Mouse (Mus musculus): ENCODE measurements around the gene Adam23.
"Not testable (repeated sequence)": the region's sequence is repeated elsewhere in the genome, so short reads cannot be mapped to it uniquely, and the experiment has no call there.

The Adam23 gene

GRCm38 (mm10) chr1:63586869-63587268 is 141.2 kb downstream of the Adam23 start:
- no peak for DNase-seq (ENCODE audit: low spot score)

GRCm38 (mm10) chr1:63603870-63604500 is 158.3 kb downstream of the Adam23 start:
- no peak for DNase-seq (ENCODE audit: low spot score)

- no peak for DNase-seq (ENCODE audit: low spot score)
Measured at GRCm38 (mm10) chr1:63609613-63610012, 163.9 kb downstream of the Adam23 start.

- DNase-seq (ENCODE audit: low spot score): no peak
Measured at GRCm38 (mm10) chr1:63614594-63614993, 168.9 kb downstream of the Adam23 start.

GRCm38 (mm10) chr1:63615668-63616067 is 170.0 kb downstream of the Adam23 start, which contains the start of gene Gm39653:
Gene Gm39653 (plus strand): TSS chr1:63615968.
- DNase-seq (ENCODE audit: low spot score): no peak

GRCm38 (mm10) chr1:63628211-63628610 is 182.5 kb downstream of the Adam23 start:
- no peak for DNase-seq (ENCODE audit: low spot score)

- DNase-seq (ENCODE audit: low spot score): not testable (repeated sequence)
Measured at GRCm38 (mm10) chr1:63630390-63630789, 184.7 kb downstream of the Adam23 start.

GRCm38 (mm10) chr1:63639921-63640320 is 194.2 kb downstream of the Adam23 start:
- DNase-seq (ENCODE audit: low spot score): no peak

Data from T-cell, adult 2 months (primary cell).